Mouse (Mus musculus) cerebellum, adult 9-10 months (tissue): ENCODE results near the gene Bloc1s1.

Source experiments
- DNase-seq: peaks from one replicate; pipeline ENCODE4 v3.0.0; 2022

Bloc1s1 gene

GRCm38 (mm10) chr10:128904812-128905211, 19.0 kb downstream of the Bloc1s1 start:
- DNase-seq: no peak

GRCm38 (mm10) chr10:128902409-128902988, 21.3 kb downstream of the Bloc1s1 start:
- DNase-seq: no peak

GRCm38 (mm10) chr10:128901409-128901808, 22.4 kb downstream of the Bloc1s1 start:
- DNase-seq: no peak

GRCm38 (mm10) chr10:128900698-128901097, 23.1 kb downstream of the Bloc1s1 start, which contains the start of gene Cd63:
Gene Cd63, plus strand, starts transcription at chr10:128900989.
- no peak for DNase-seq

GRCm38 (mm10) chr10:128899759-128900490, 23.9 kb downstream of the Bloc1s1 start:
- DNase-seq: no peak

GRCm38 (mm10) chr10:128897501-128897900, 26.3 kb downstream of the Bloc1s1 start:
- no peak for DNase-seq

- DNase-seq: no peak
These were observed 27.0 kb downstream of the Bloc1s1 start for GRCm38 (mm10) chr10:128896807-128897206.

- DNase-seq: no peak
These were observed 27.7 kb downstream of the Bloc1s1 start for GRCm38 (mm10) chr10:128895952-128896693.

- DNase-seq: peak; percentile 88
These were observed 28.4 kb downstream of the Bloc1s1 start for GRCm38 (mm10) chr10:128895437-128895836.

GRCm38 (mm10) chr10:128892246-128892645, 31.6 kb downstream of the Bloc1s1 start:
- no peak for DNase-seq

- no peak for DNase-seq
These were observed 32.3 kb downstream of the Bloc1s1 start, which contains the start of gene Gdf11 for GRCm38 (mm10) chr10:128891296-128892094. Gene Gdf11, minus strand, starts transcription at chr10:128891718.

- DNase-seq: no peak
These were observed 33.2 kb downstream of the Bloc1s1 start for GRCm38 (mm10) chr10:128890383-128891295.

- no peak for DNase-seq
These were observed 34.0 kb downstream of the Bloc1s1 start for GRCm38 (mm10) chr10:128889846-128890245.

- DNase-seq: no peak
These were observed 34.7 kb downstream of the Bloc1s1 start for GRCm38 (mm10) chr10:128888941-128889827.

- no peak for DNase-seq
These were observed 41.8 kb downstream of the Bloc1s1 start for GRCm38 (mm10) chr10:128882067-128882466.

GRCm38 (mm10) chr10:128878811-128879210, 45.0 kb downstream of the Bloc1s1 start:
- no peak for DNase-seq

GRCm38 (mm10) chr10:128878291-128878690, 45.5 kb downstream of the Bloc1s1 start:
- DNase-seq: no peak

- no peak for DNase-seq
These were observed 53.5 kb downstream of the Bloc1s1 start for GRCm38 (mm10) chr10:128870341-128870740.
